Mouse (Mus musculus): ENCODE measurements around the gene Ect2.

DNA sequence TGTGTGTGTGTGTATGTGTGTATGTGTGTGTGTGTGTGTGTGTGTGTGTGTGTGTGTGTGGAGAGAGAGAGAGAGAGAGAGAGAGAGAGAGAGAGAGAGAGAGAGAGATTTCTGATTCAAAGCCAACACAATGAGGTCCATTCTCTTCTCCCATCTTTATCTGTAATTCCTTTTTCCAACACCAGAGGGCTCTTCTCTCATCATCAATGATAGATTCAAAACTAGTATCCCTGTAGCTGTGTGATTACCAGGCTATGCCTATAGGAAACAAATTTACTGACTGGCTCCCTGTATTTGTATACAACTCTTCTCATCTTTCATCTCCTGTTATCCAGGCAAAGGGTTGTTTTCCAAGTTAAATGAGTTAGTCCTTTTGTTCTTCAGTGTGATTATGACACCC lies 86.5 kb downstream of the Ect2 start:
- TF ChIP-seq POLR2A (IDR thresholded peaks at IDR 0.05; ENCODE audit: low read depth, low read length) (no peak), CTCF (IDR thresholded peaks at IDR 0.05; ENCODE audit: extremely low read depth, insufficient read length, insufficient replicate concordance, low read depth, low read length) (no peak)
